Mouse (Mus musculus) A20 (cell line): ENCODE results near the gene Olfr878.
A peak's percentile ranks its signal among the peaks of the same experiment; 100 is the strongest.

ENCODE experiments used
- DNase-seq: peaks from one replicate; pipeline ENCODE4 v3.0.0-alpha.2; 2011; ENCODE audit warnings: low read depth, low spot score

Olfr878 gene

GRCm38 (mm10) chr9:37917540-37917939 lies at the start of gene Olfr878:
Gene Olfr878, plus strand, starts transcription at chr9:37917840.
- DNase-seq = no peak

GRCm38 (mm10) chr9:37870246-37870645 lies 47.4 kb upstream of the Olfr878 start:
- DNase-seq = no peak

- no peak for DNase-seq
Measured at GRCm38 (mm10) chr9:37871097-37871496, 46.5 kb upstream of the Olfr878 start.

- no peak for DNase-seq
Measured at GRCm38 (mm10) chr9:37871536-37871935, 46.1 kb upstream of the Olfr878 start.

GRCm38 (mm10) chr9:37890960-37891359 lies 26.7 kb upstream of the Olfr878 start:
- DNase-seq = no peak

- no peak for DNase-seq
Measured at GRCm38 (mm10) chr9:37896661-37897060, 21.0 kb upstream of the Olfr878 start, which contains the start of gene Olfr145. Gene Olfr145, plus strand, starts transcription at chr9:37896724.

GRCm38 (mm10) chr9:37905555-37905954 lies 12.1 kb upstream of the Olfr878 start:
- no peak for DNase-seq

- DNase-seq = no peak
Measured at GRCm38 (mm10) chr9:37918018-37918417, 378 bp downstream of the Olfr878 start.

- DNase-seq = no peak
Measured at GRCm38 (mm10) chr9:37924194-37924593, 6.6 kb downstream of the Olfr878 start.

GRCm38 (mm10) chr9:37925445-37925844 lies 7.8 kb downstream of the Olfr878 start:
- no peak for DNase-seq

GRCm38 (mm10) chr9:37926019-37927013 lies 8.7 kb downstream of the Olfr878 start:
- no peak for DNase-seq

GRCm38 (mm10) chr9:37932519-37932918 lies 14.9 kb downstream of the Olfr878 start:
- peak; percentile 55 for DNase-seq

GRCm38 (mm10) chr9:37934146-37934545 lies 16.5 kb downstream of the Olfr878 start:
- no peak for DNase-seq

GRCm38 (mm10) chr9:37941167-37941566 lies 23.5 kb downstream of the Olfr878 start:
- DNase-seq = no peak
